Mouse (Mus musculus): Measurements from ENCODE around the gene Pan3. TPM values are rescaled to one million over a fixed set of nuclear protein-coding genes. Genes with fewer than 3 reads are reported as not detected.

The Pan3 gene
- polyA plus RNA-seq, 1 experiment from 2014 or later: 36.4 TPM

- Histone ChIP-seq H3K27me3 (replicated peaks; ENCODE audit: control insufficient read depth, insufficient read depth, low read length) (peaks cover 25% of the 10 kb centered on the region), H3K4me1 (ENCODE audit: control insufficient read depth, insufficient read depth, low read depth, low read length) (peaks cover 9% of the 10 kb centered on the region; the same call in 1 of the 2 replicates), H3K36me3 (ENCODE audit: control insufficient read depth, insufficient read depth, low read length) (no peaks in the 10 kb centered on the region), H3K4me2 (ENCODE audit: low read length) (peak overlapping the region; percentile 97), H3K9ac (ENCODE audit: low read depth, low read length) (peak overlapping the region; percentile 74), H3K9me3 (ENCODE audit: control insufficient read depth, low read length) (no peaks in the 10 kb centered on the region), H3K4me3 (ENCODE audit: low read length) (peak overlapping the region; percentile 59), H3K27ac (ENCODE audit: low read depth, low read length) (no peak overlapping the region)
- peak; percentile 45; the same call in 1 of the 2 replicates for ATAC-seq
- 3% methylated on average over 17 of the region's 17 CpGs for whole genome bisulfite sequencing
Observed at GRCm38 (mm10) chr5:147400505-147400979, 29.4 kb upstream of the Pan3 start.

GRCm38 (mm10) chr5:147401024-147401423 lies 28.9 kb upstream of the Pan3 start:
- peaks cover 25% of the 10 kb centered on the region for H3K27me3 ChIP-seq (replicated peaks; ENCODE audit: control insufficient read depth, insufficient read depth, low read length)
- H3K4me2 ChIP-seq (ENCODE audit: low read length): peak overlapping the region; percentile 97
- WGBS: 18% methylated on average over 11 of the region's 11 CpGs
- peak overlapping the region; percentile 74; the same call in 1 of the 2 replicates for H3K9ac ChIP-seq (ENCODE audit: low read depth, low read length)
- H3K27ac ChIP-seq (ENCODE audit: low read depth, low read length): no peak overlapping the region
- ATAC-seq: no peak
- peaks cover 9% of the 10 kb centered on the region; the same call in 1 of the 2 replicates for H3K4me1 ChIP-seq (ENCODE audit: control insufficient read depth, insufficient read depth, low read depth, low read length)
- no peaks in the 10 kb centered on the region for H3K36me3 ChIP-seq (ENCODE audit: control insufficient read depth, insufficient read depth, low read length)
- H3K9me3 ChIP-seq (ENCODE audit: control insufficient read depth, low read length): no peaks in the 10 kb centered on the region
- peak overlapping the region; percentile 59 for H3K4me3 ChIP-seq (ENCODE audit: low read length)

- no peak for ATAC-seq
- Histone ChIP-seq H3K4me2 (ENCODE audit: low read length) (no peak overlapping the region), H3K27ac (ENCODE audit: low read depth, low read length) (no peak overlapping the region), H3K4me3 (ENCODE audit: low read length) (no peak overlapping the region), H3K9me3 (ENCODE audit: control insufficient read depth, low read length) (no peaks in the 10 kb centered on the region), H3K36me3 (ENCODE audit: control insufficient read depth, insufficient read depth, low read length) (no peaks in the 10 kb centered on the region), H3K9ac (ENCODE audit: low read depth, low read length) (no peak overlapping the region), H3K27me3 (replicated peaks; ENCODE audit: control insufficient read depth, insufficient read depth, low read length) (peaks cover 25% of the 10 kb centered on the region), H3K4me1 (ENCODE audit: control insufficient read depth, insufficient read depth, low read depth, low read length) (peaks cover 9% of the 10 kb centered on the region; the same call in 1 of the 2 replicates)
- 27% methylated on average over 5 of the region's 5 CpGs for WGBS
Observed at GRCm38 (mm10) chr5:147402505-147402904, 27.5 kb upstream of the Pan3 start.

DNA sequence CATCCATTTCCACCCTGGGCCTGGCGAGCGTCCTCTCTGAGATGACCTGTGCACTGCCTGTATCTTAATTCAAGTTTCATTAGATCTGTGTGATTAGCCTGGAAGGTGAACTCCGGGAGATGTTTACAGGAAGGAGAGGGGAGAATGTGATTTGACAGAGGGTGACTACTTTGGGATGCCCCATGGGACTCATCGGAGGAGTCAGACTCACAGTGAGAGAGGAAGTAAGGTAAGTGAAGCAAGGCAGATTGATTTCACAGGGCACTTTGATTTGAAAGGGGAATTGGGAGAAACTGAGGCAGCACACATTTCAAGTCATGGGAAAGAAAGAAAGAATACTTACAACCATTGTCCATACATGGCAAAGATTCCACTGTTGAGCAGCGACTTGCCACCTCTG lies 23.8 kb upstream of the Pan3 start:
- no peak for ATAC-seq
- Histone ChIP-seq H3K27ac (ENCODE audit: low read depth, low read length) (no peak overlapping the region), H3K4me3 (ENCODE audit: low read length) (no peak overlapping the region), H3K36me3 (ENCODE audit: control insufficient read depth, insufficient read depth, low read length) (no peaks in the 10 kb centered on the region), H3K4me2 (ENCODE audit: low read length) (no peak overlapping the region), H3K4me1 (ENCODE audit: control insufficient read depth, insufficient read depth, low read depth, low read length) (peaks cover under 1% of the 10 kb centered on the region; the same call in 1 of the 2 replicates), H3K9me3 (ENCODE audit: control insufficient read depth, low read length) (no peaks in the 10 kb centered on the region), H3K9ac (ENCODE audit: low read depth, low read length) (no peak overlapping the region), H3K27me3 (replicated peaks; ENCODE audit: control insufficient read depth, insufficient read depth, low read length) (peaks cover 6% of the 10 kb centered on the region)
- 88% methylated on average over 5 of the region's 5 CpGs for WGBS

DNA sequence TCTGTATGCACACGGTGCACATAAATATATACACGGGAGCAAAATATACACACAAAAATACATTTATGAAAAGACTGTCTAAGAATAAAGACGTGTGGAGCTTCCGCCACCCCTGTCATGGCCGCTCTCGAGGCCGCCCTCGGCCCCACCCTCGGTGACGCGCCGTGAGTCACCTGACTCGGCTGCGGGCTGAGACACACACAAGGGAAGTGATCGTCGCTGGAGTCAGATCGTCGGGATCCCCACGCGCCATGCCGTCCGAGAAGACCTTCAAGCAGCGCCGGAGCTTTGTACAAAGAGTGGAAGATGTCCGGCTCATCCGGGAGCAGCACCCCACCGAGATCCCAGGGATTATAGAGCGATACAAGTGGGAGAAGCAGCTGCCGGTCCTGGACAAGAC lies 21.2 kb upstream of the Pan3 start:
- WGBS: 62% methylated on average over 29 of the region's 29 CpGs
- Histone ChIP-seq H3K36me3 (ENCODE audit: control insufficient read depth, insufficient read depth, low read length) (no peaks in the 10 kb centered on the region), H3K4me1 (ENCODE audit: control insufficient read depth, insufficient read depth, low read depth, low read length) (no peaks in the 10 kb centered on the region), H3K4me2 (ENCODE audit: low read length) (peak overlapping the region; percentile 21; the same call in 1 of the 2 replicates), H3K4me3 (ENCODE audit: low read length) (no peak overlapping the region), H3K9me3 (ENCODE audit: control insufficient read depth, low read length) (no peaks in the 10 kb centered on the region), H3K27ac (ENCODE audit: low read depth, low read length) (no peak overlapping the region), H3K27me3 (replicated peaks; ENCODE audit: control insufficient read depth, insufficient read depth, low read length) (no peaks in the 10 kb centered on the region), H3K9ac (ENCODE audit: low read depth, low read length) (no peak overlapping the region)
- no peak for ATAC-seq

- 82% methylated on average over 6 of the region's 6 CpGs for WGBS
- ATAC-seq: no peak
- Histone ChIP-seq H3K36me3 (ENCODE audit: control insufficient read depth, insufficient read depth, low read length) (no peaks in the 10 kb centered on the region), H3K9me3 (ENCODE audit: control insufficient read depth, low read length) (no peaks in the 10 kb centered on the region), H3K27me3 (replicated peaks; ENCODE audit: control insufficient read depth, insufficient read depth, low read length) (no peaks in the 10 kb centered on the region), H3K4me3 (ENCODE audit: low read length) (no peak overlapping the region), H3K27ac (ENCODE audit: low read depth, low read length) (no peak overlapping the region), H3K4me2 (ENCODE audit: low read length) (no peak overlapping the region), H3K4me1 (ENCODE audit: control insufficient read depth, insufficient read depth, low read depth, low read length) (no peaks in the 10 kb centered on the region), H3K9ac (ENCODE audit: low read depth, low read length) (no peak overlapping the region)
Observed at GRCm38 (mm10) chr5:147410585-147410984, 19.4 kb upstream of the Pan3 start.

DNA sequence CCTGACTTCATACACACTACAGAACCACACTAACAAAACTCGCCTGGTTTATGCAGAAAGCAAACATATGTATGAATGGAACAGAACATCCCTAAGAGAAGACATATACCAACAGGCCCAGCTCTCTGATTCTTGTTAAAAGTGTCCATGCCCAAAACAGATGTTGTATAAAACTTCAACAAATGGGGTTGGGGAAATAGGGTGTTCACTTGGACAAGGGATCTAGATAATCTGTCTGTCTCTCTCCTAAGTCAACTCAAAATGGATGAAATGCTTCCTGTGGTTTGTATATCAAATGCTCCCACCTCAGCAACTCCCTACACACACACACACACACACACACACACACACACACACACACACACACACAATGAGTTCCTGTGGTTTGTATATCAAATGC lies 12.0 kb upstream of the Pan3 start:
- WGBS: 91% methylated on average over 1 of the region's 1 CpGs
- ATAC-seq: no peak
- no peaks in the 10 kb centered on the region for H3K27me3 ChIP-seq (replicated peaks; ENCODE audit: control insufficient read depth, insufficient read depth, low read length)
- H3K4me1 ChIP-seq (ENCODE audit: control insufficient read depth, insufficient read depth, low read depth, low read length): no peaks in the 10 kb centered on the region
- no peak overlapping the region for H3K4me2 ChIP-seq (ENCODE audit: low read length)
- no peaks in the 10 kb centered on the region for H3K36me3 ChIP-seq (ENCODE audit: control insufficient read depth, insufficient read depth, low read length)
- H3K27ac ChIP-seq (ENCODE audit: low read depth, low read length): no peak overlapping the region
- no peak overlapping the region for H3K9ac ChIP-seq (ENCODE audit: low read depth, low read length)
- H3K9me3 ChIP-seq (ENCODE audit: control insufficient read depth, low read length): no peaks in the 10 kb centered on the region
- no peak overlapping the region for H3K4me3 ChIP-seq (ENCODE audit: low read length)

- H3K4me2 ChIP-seq (ENCODE audit: low read length): no peak overlapping the region
- no peak overlapping the region for H3K27ac ChIP-seq (ENCODE audit: low read depth, low read length)
- H3K36me3 ChIP-seq (ENCODE audit: control insufficient read depth, insufficient read depth, low read length): no peaks in the 10 kb centered on the region
- ATAC-seq: no peak
- no peaks in the 10 kb centered on the region for H3K4me1 ChIP-seq (ENCODE audit: control insufficient read depth, insufficient read depth, low read depth, low read length)
- no peak overlapping the region for H3K9ac ChIP-seq (ENCODE audit: low read depth, low read length)
- no peaks in the 10 kb centered on the region for H3K9me3 ChIP-seq (ENCODE audit: control insufficient read depth, low read length)
- no peak overlapping the region for H3K4me3 ChIP-seq (ENCODE audit: low read length)
- H3K27me3 ChIP-seq (replicated peaks; ENCODE audit: control insufficient read depth, insufficient read depth, low read length): no peaks in the 10 kb centered on the region
- 51% methylated on average over 10 of the region's 10 CpGs for WGBS
Observed at GRCm38 (mm10) chr5:147418394-147419121, 11.4 kb upstream of the Pan3 start.

GRCm38 (mm10) chr5:147423612-147424011 lies 6.3 kb upstream of the Pan3 start:
- H3K9ac ChIP-seq (ENCODE audit: low read depth, low read length): no peak overlapping the region
- WGBS: 49% methylated on average over 6 of the region's 6 CpGs
- no peak overlapping the region for H3K27ac ChIP-seq (ENCODE audit: low read depth, low read length)
- H3K27me3 ChIP-seq (replicated peaks; ENCODE audit: control insufficient read depth, insufficient read depth, low read length): no peaks in the 10 kb centered on the region
- no peak overlapping the region for H3K4me3 ChIP-seq (ENCODE audit: low read length)
- no peak for ATAC-seq
- H3K9me3 ChIP-seq (ENCODE audit: control insufficient read depth, low read length): no peaks in the 10 kb centered on the region
- no peak overlapping the region for H3K4me2 ChIP-seq (ENCODE audit: low read length)
- H3K4me1 ChIP-seq (ENCODE audit: control insufficient read depth, insufficient read depth, low read depth, low read length): peaks cover under 1% of the 10 kb centered on the region; the same call in 1 of the 2 replicates
- H3K36me3 ChIP-seq (ENCODE audit: control insufficient read depth, insufficient read depth, low read length): no peaks in the 10 kb centered on the region
